Mouse (Mus musculus) layer of hippocampus, adult 18-20 months (tissue): ENCODE results near the gene Arih2. TPM values are rescaled to one million over a fixed set of nuclear protein-coding genes. Genes with fewer than 3 reads are reported as not detected.

Source experiments
- DNase-seq, 2 experiments: peaks; one replicate each; pipeline ENCODE4 v3.0.0; 2022; ENCODE audit warnings: low spot score in 2 of 2
- microRNA-seq, 2 experiments: library from miRNA; unstranded; fragments of <30 nt; microRNA quantifications; one replicate each; pipeline ENCODE4 v1.2.0; 2021
- total RNA-seq, 2 experiments: library from RNA; stranded (reverse); gene quantifications; 2 replicates each; pipeline ENCODE4 v1.2.3; 2021

Arih2 gene
- total RNA-seq, 2 experiments from 2014 or later: 48.7 to 59.4 TPM

GRCm38 (mm10) chr9:108564131-108564530, 85.1 kb downstream of the Arih2 start:
- no peak for DNase-seq

- no peak for DNase-seq
These were observed 85.5 kb downstream of the Arih2 start for GRCm38 (mm10) chr9:108563671-108564070.

GRCm38 (mm10) chr9:108560227-108560841, 88.9 kb downstream of the Arih2 start, which contains the start of gene Impdh2:
Impdh2 (plus strand) TSS chr9:108560286.
- peak; percentile 91 to 96 for DNase-seq

- no peak for DNase-seq
These were observed 90.0 kb downstream of the Arih2 start for GRCm38 (mm10) chr9:108559169-108559568.

Small RNA genes within 50 kb of the gene (microRNA-seq; reads per million reads assigned to microRNA genes)
- gene Gm24083 (0 reads per million in 2 experiments), gene Gm26298 (0 reads per million in 2 experiments), gene Mir191 (0 reads per million in 2 experiments), gene Mir425 (625 to 913 reads per million in 2 experiments)

Other genes starting within 250 kb of the Arih2 start
- gene Ccdc36, start 220.9 kb downstream of the Arih2 start, total RNA-seq: not detected
- not detected for gene BC048562, start 212.9 kb downstream of the Arih2 start, total RNA-seq
- 10 to 100 TPM; 34.7 to 40.2 TPM for gene Ccdc71, start 188.9 kb downstream of the Arih2 start, total RNA-seq
- 10 to 100 TPM; 18.8 to 19.6 TPM for gene Klhdc8b, start 187.8 kb downstream of the Arih2 start, total RNA-seq
- 10 to 100 TPM; 27.5 to 29.5 TPM for gene Lamb2, start 169.7 kb downstream of the Arih2 start, total RNA-seq
- gene Usp19, start 158.8 kb downstream of the Arih2 start, total RNA-seq: 100 to 1,000 TPM; 145 to 154 TPM
- gene Qars, start 141.7 kb downstream of the Arih2 start, total RNA-seq: 10 to 100 TPM; 74.4 to 83.4 TPM
- 100 to 1,000 TPM; 143 to 150 TPM for gene Qrich1, start 132.6 kb downstream of the Arih2 start, total RNA-seq
- gene Impdh2, start 89.1 kb downstream of the Arih2 start, total RNA-seq: 10 to 100 TPM; 56.6 to 64.5 TPM
- gene Ndufaf3, start 82.0 kb downstream of the Arih2 start, total RNA-seq: 10 to 100 TPM; 73.5 to 75.0 TPM
- 100 to 1,000 TPM in 1 of 2 experiments, 10 to 100 TPM in 1; 95.0 to 105 TPM for gene Dalrd3, start 79.5 kb downstream of the Arih2 start, total RNA-seq
- gene Wdr6, start 70.6 kb downstream of the Arih2 start, total RNA-seq: 100 to 1,000 TPM; 112 to 123 TPM
- 100 to 1,000 TPM; 101 to 102 TPM for gene P4htm, start 51.7 kb downstream of the Arih2 start, total RNA-seq
- 10 to 100 TPM; 14.4 to 16.7 TPM for gene Slc25a20, start 12.7 kb upstream of the Arih2 start, total RNA-seq
- 10 to 100 TPM; 44.8 to 49.0 TPM for gene Prkar2a, start 39.9 kb upstream of the Arih2 start, total RNA-seq
- gene Ip6k2, start 134.4 kb upstream of the Arih2 start, total RNA-seq: 100 to 1,000 TPM; 240 to 270 TPM
- 10 to 100 TPM; 75.6 to 78.8 TPM for gene Nckipsd, start 159.0 kb upstream of the Arih2 start, total RNA-seq
- gene Celsr3, start 176.9 kb upstream of the Arih2 start, total RNA-seq: 10 to 100 TPM; 54.6 to 58.6 TPM
- 10 to 100 TPM; 13.8 to 16.1 TPM for gene Slc26a6, start 203.9 kb upstream of the Arih2 start, total RNA-seq